Comparison of ENCODE assay signal across 8 mouse cellular contexts in the genomic region with DNA sequence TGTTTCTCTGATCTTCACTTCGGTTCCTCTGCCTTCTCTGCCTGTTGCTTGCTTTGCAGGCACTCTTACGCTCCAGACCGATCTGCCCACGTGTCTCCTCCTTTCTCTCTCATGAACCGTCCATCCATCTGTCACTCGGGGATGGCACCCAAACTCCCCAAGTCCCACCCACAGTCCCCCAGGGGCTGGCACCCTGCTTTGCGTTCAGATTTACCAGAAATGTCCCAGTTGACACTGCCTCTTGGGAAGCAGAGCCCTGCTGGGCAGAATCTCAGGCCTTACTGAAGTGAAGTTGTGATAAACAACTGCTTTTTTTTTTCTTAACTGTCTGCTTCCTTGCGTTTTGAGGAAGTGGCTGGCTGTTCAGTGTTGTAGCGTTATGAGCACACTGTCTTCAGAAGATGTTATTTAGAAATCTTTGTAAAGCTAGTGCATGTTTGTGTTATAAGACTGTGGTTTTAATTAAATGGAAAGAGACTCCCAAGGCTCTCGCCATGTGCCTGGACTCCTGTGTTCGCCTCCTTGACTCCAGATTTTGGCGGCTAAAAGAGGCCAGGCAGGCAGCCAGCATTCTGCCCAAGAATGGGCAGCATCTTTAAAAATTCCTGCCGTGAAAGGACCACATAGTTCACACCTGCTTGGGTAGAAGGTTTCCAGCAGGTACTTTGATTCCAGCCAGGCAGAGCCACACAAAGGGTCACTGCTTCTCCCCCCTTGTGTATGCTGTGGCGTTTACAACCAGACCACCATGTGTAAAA. TPM values are rescaled to one million over a fixed set of nuclear protein-coding genes. Genes with fewer than 3 reads are reported as not detected.
DNase-seq lines count a peak whose midpoint lies in the region; ATAC-seq and TF ChIP-seq lines count a peak whose summit lies in the region.

Arhgap25 (minus strand) TSS at position 307 of the 758 bp plus-strand sequence.

- in situ Hi-C loops in CH12.LX (cut with MboI; ENCODE audit: low pct_ligation_motif_present, low pct_unique_long_range_greater_than_20kb, low sequenced_read_pairs): no loop called here

- DNase-seq in frontal cortex, postnatal 25 days (ENCODE audit: low spot score in 2 of 2): no peak
- DNase-seq in CH12.LX (ENCODE audit: extremely low read depth): peak; percentile 79
- DNase-seq in layer of hippocampus, postnatal 14 days (ENCODE audit: low spot score in 2 of 2): peak; percentile 43 to 59
- no peak for DNase-seq in kidney, adult 2 months
- no peak for DNase-seq in cerebellum, adult 9-10 months
- DNase-seq in embryo, embryonic 9.5 days (ENCODE audit: extremely low spot score): no peak

- peak; percentile 58 for TF ChIP-seq POLR2A in CH12.LX (IDR thresholded peaks at IDR 0.05; ENCODE audit: low read depth, low read length)
- TF ChIP-seq POLR2A in kidney, adult 2 months (IDR thresholded peaks at IDR 0.05; ENCODE audit: low read depth, low read length): no peak

- peaks cover 18% of the 10 kb centered on the region for H3K79me2 ChIP-seq in CH12.LX (replicated peaks; ENCODE audit: control insufficient read depth, extremely low read depth, insufficient read depth, poor library complexity, severe bottlenecking)

- H3K9ac ChIP-seq in CH12.LX (ENCODE audit: insufficient read depth, low read depth): peak within 1 kb of the TSS; percentile 59

- peak; percentile 45; the same call in 1 of the 2 replicates for TF ChIP-seq EP300 in CH12.LX (IDR thresholded peaks at IDR 0.05; ENCODE audit: low read length)

- H3K9me3 ChIP-seq in CH12.LX (replicated peaks; ENCODE audit: low read length): no peaks in the 10 kb centered on the region

- H3K27me3 ChIP-seq in CH12.LX (replicated peaks): peaks cover 7% of the 10 kb centered on the region
- H3K27me3 ChIP-seq in kidney, adult 2 months (replicated peaks; ENCODE audit: control insufficient read depth, insufficient read depth, low read length): no peaks in the 10 kb centered on the region

- 0 out of 2 replicates have a peak, but pooled peaks have one; percentile 18 for ATAC-seq in frontal cortex, adult (ENCODE audit: low TSS enrichment)
- ATAC-seq in megakaryocyte-erythroid progenitor cell, adult 5-6 weeks (replicated peaks; ENCODE audit: low FRiP score, low TSS enrichment, poor library complexity, severe bottlenecking): 0 out of 2 replicates have a peak, but pooled peaks have one; percentile 13

- dilution Hi-C loops in CH12.LX (cut with MboI; ENCODE audit: extremely low pct_ligation_motif_present, extremely low pct_unique_long_range_greater_than_20kb, low sequenced_read_pairs): no loop called here

- peaks cover 4 to 17% of the 10 kb centered on the region in 2 experiments for H3K36me3 ChIP-seq in CH12.LX (replicated peaks in 1 of 2; ENCODE audit: control insufficient read depth in 1 of 2, insufficient read depth in 1 of 2, low read length in 1 of 2)
- no peaks in the 10 kb centered on the region for H3K36me3 ChIP-seq in kidney, adult 2 months (ENCODE audit: control insufficient read depth, insufficient read depth, low read length)

- H3K27ac ChIP-seq in CH12.LX (ENCODE audit: insufficient read depth, low read depth): peak within 1 kb of the TSS; percentile 76
- no peak within 1 kb of the TSS for H3K27ac ChIP-seq in kidney, adult 2 months (ENCODE audit: insufficient read depth, low read depth, low read length)

- WGBS in kidney, adult 2 months: 63% methylated on average over 14 of the region's 14 CpGs

- H3K4me3 ChIP-seq in CH12.LX (replicated peaks in 1 of 3; ENCODE audit: low read depth in 2 of 3, low read length in 2 of 3, poor library complexity in 1 of 3): peak within 1 kb of the TSS; percentile 69 to 97 (median 70)
- H3K4me3 ChIP-seq in kidney, adult 2 months (ENCODE audit: insufficient read depth, low read depth, low read length): no peak within 1 kb of the TSS

- TF ChIP-seq RAD21 in CH12.LX (IDR thresholded peaks at IDR 0.05; ENCODE audit: low read depth, low read length): no peak; the same call in 1 of the 2 replicates

- peak within 1 kb of the TSS; percentile 63 for H3K4me2 ChIP-seq in CH12.LX (ENCODE audit: insufficient read depth, low read depth, poor library complexity, severe bottlenecking)

- peaks cover 12 to 61% of the 10 kb centered on the region in 2 experiments for H3K4me1 ChIP-seq in CH12.LX (ENCODE audit: control insufficient read depth in 1 of 2, insufficient read depth in 2 of 2)
- no peaks in the 10 kb centered on the region for H3K4me1 ChIP-seq in kidney, adult 2 months (ENCODE audit: control insufficient read depth, insufficient read depth, low read length)

- no peak for TF ChIP-seq CTCF in CH12.LX (conservative IDR thresholded peaks at IDR 0.05 in 1 of 2, IDR thresholded peaks at IDR 0.05 in 1 of 2; ENCODE audit: low read depth in 2 of 2, low read length in 2 of 2)
- no peak for TF ChIP-seq CTCF in kidney, adult 2 months (conservative IDR thresholded peaks at IDR 0.05; ENCODE audit: insufficient read depth, insufficient read length, low read depth, low read length)

TF ChIP-seq in CH12.LX, 34 proteins besides CTCF, POLR2A, EP300 and RAD21:
- no peak for TF ChIP-seq CHD2 (IDR thresholded peaks at IDR 0.05; ENCODE audit: low read length)
- no peak for TF ChIP-seq NRF1 (IDR thresholded peaks at IDR 0.05; ENCODE audit: low read depth, low read length)
- peak; percentile 56; the same call in 1 of the 2 replicates for TF ChIP-seq POLR2AphosphoS2 (IDR thresholded peaks at IDR 0.05; ENCODE audit: low read depth, low read length)
- no peak for TF ChIP-seq RCOR1 (conservative IDR thresholded peaks at IDR 0.05; ENCODE audit: low read depth, low read length)
- TF ChIP-seq IRF4 (IDR thresholded peaks at IDR 0.05; ENCODE audit: low read depth, low read length): peak; percentile 46; the same call in 1 of the 2 replicates
- TF ChIP-seq PAX5 (IDR thresholded peaks at IDR 0.05; ENCODE audit: low read length): no peak
- no peak for TF ChIP-seq MAFK (IDR thresholded peaks at IDR 0.05; ENCODE audit: insufficient replicate concordance, low read length)
- TF ChIP-seq MEF2A (IDR thresholded peaks at IDR 0.05; ENCODE audit: borderline replicate concordance, low read depth, low read length): peak; percentile 23; the same call in 1 of the 2 replicates
- TF ChIP-seq MXI1 (IDR thresholded peaks at IDR 0.05; ENCODE audit: low read depth, low read length): peak; percentile 98
- peak; percentile 63; the same call in 1 of the 2 replicates for TF ChIP-seq CHD1 (IDR thresholded peaks at IDR 0.05; ENCODE audit: low read depth, low read length)
- TF ChIP-seq HCFC1 (IDR thresholded peaks at IDR 0.05; ENCODE audit: low read depth, low read length): peak; percentile 51
- TF ChIP-seq TBP (conservative IDR thresholded peaks at IDR 0.05; ENCODE audit: low read depth, low read length): no peak; the same call in 1 of the 2 replicates
- TF ChIP-seq ZC3H11A (IDR thresholded peaks at IDR 0.05; ENCODE audit: low read depth, low read length): no peak
- peak; percentile 73 for TF ChIP-seq USF1 (IDR thresholded peaks at IDR 0.05; ENCODE audit: low read depth, low read length)
- TF ChIP-seq MYC (IDR thresholded peaks at IDR 0.05; ENCODE audit: low read depth, low read length): peak; percentile 89
- peak; percentile 56 for TF ChIP-seq USF2 (conservative IDR thresholded peaks at IDR 0.05; ENCODE audit: low read depth, low read length)
- TF ChIP-seq E2F4 (IDR thresholded peaks at IDR 0.05; ENCODE audit: insufficient replicate concordance, low read depth, low read length): no peak
- TF ChIP-seq ETS1 (conservative IDR thresholded peaks at IDR 0.05; ENCODE audit: low read depth, low read length): peak; percentile 67
- TF ChIP-seq NELFE (IDR thresholded peaks at IDR 0.05; ENCODE audit: low read depth, low read length): peak; percentile 48; the same call in 1 of the 2 replicates
- no peak for TF ChIP-seq JUN (IDR thresholded peaks at IDR 0.05; ENCODE audit: insufficient read depth, low read depth, low read length)
- peak; percentile 64 for TF ChIP-seq BHLHE40 (IDR thresholded peaks at IDR 0.05; ENCODE audit: low read depth, low read length)
- TF ChIP-seq ZMIZ1 (IDR thresholded peaks at IDR 0.05; ENCODE audit: low read depth, low read length): peak; percentile 43; the same call in 1 of the 2 replicates
- peak; percentile 58; the same call in 1 of the 2 replicates for TF ChIP-seq MAZ (IDR thresholded peaks at IDR 0.05; ENCODE audit: low read depth, low read length)
- no peak for TF ChIP-seq KAT2A (IDR thresholded peaks at IDR 0.05; ENCODE audit: insufficient replicate concordance, low read length)
- no peak for TF ChIP-seq GABPA (IDR thresholded peaks at IDR 0.05; ENCODE audit: insufficient replicate concordance, low read depth, low read length)
- TF ChIP-seq UBTF (IDR thresholded peaks at IDR 0.05; ENCODE audit: low read depth, low read length): no peak
- peak; percentile 53; the same call in 1 of the 2 replicates for TF ChIP-seq TCF12 (IDR thresholded peaks at IDR 0.05; ENCODE audit: low read depth, low read length)
- TF ChIP-seq SIN3A (IDR thresholded peaks at IDR 0.05; ENCODE audit: low read length): peak; percentile 74
- peak; percentile 95 for TF ChIP-seq ZNF384 (IDR thresholded peaks at IDR 0.05; ENCODE audit: low read depth, low read length)
- no peak for TF ChIP-seq ZKSCAN1 (IDR thresholded peaks at IDR 0.05; ENCODE audit: borderline replicate concordance, low read depth, low read length)
- TF ChIP-seq MAX (IDR thresholded peaks at IDR 0.05; ENCODE audit: low read length): peak; percentile 86
- no peak for TF ChIP-seq JUND (conservative IDR thresholded peaks at IDR 0.05; ENCODE audit: low read depth, low read length)
- TF ChIP-seq ELF1 (IDR thresholded peaks at IDR 0.05; ENCODE audit: low read depth, low read length): peak; percentile 72
- no peak for TF ChIP-seq SMC3 (IDR thresholded peaks at IDR 0.05; ENCODE audit: low read depth, low read length)

RNA-seq across cellular contexts. Expression of gene Arhgap25, which starts in this region (rescaled TPM):
- total RNA-seq in CH12.LX (2012; rRNA removed) (9.3 and 11.7 TPM in 2 replicates), CH12.LX (2014; rRNA removed) (11.2 and 12.5 TPM in 2 replicates)
- polyA plus RNA-seq in CH12.LX (2012; ENCODE audit: insufficient read length, low read depth): 16.5 TPM in 2 replicates
- 1 to 10 TPM; 2.7 to 3.3 TPM for total RNA-seq in layer of hippocampus, postnatal 14 days (2021)
- 4.4 and 6.9 TPM in 2 replicates for total RNA-seq in megakaryocyte-erythroid progenitor cell, adult 5-6 weeks (2014; fragmentation: Nextera tagmentation)
- total RNA-seq in megakaryocyte-erythroid progenitor cell, adult 5-6 weeks (2017): 8.5 and 9.0 TPM in 2 replicates
- 0.68 and 1.5 TPM in 2 replicates for polyA plus RNA-seq in kidney, adult 2 months (2012; rRNA removed)

Comparison
In these comparisons a context has a peak if more than half of its experiments do, and no peak if none do; other contexts are left out.
1. DNase-seq: peak in CH12.LX (single experiment) and layer of hippocampus, postnatal 14 days (2 of 2); none in frontal cortex, postnatal 25 days (0 of 2), kidney, adult 2 months (single experiment), cerebellum, adult 9-10 months (single experiment) and embryo, embryonic 9.5 days (single experiment).